Mouse (Mus musculus) lung, postnatal 0 days (tissue): ENCODE measurements around the gene Cdc42ep5. TPM values are rescaled to one million over a fixed set of nuclear protein-coding genes. Genes with fewer than 3 reads are reported as not detected.

Experiments
- ATAC-seq: fragments of 200-750 bp; cut with Nextera tagmentation; 2 replicates; pipeline ENCODE4 v1.8.0; 2017; ENCODE audit warnings: moderate library complexity
- DNase-seq: peaks from one replicate; pipeline ENCODE4 v3.0.0-alpha.2; 2016; ENCODE audit warnings: low spot score
- H3K27ac ChIP-seq: fragments of 300-500 bp; sonication (generic); 2 replicates; pipeline ENCODE4 v1.5.1; 2014; ENCODE audit warnings: antibody characterized with exemption, mild to moderate bottlenecking, low read length, mixed read lengths
- H3K27me3 ChIP-seq: fragments of 300-500 bp; sonication (generic); replicated peaks from 2 replicates; pipeline ENCODE4 v1.6.1; 2014; ENCODE audit warnings: low read length, mixed read lengths; ENCODE audit not compliant: insufficient read depth
- H3K36me3 ChIP-seq: fragments of 300-500 bp; sonication (generic); 2 replicates; pipeline ENCODE4 v1.6.1; 2014; ENCODE audit warnings: low read length, mixed read lengths; ENCODE audit not compliant: insufficient read depth
- H3K4me1 ChIP-seq: fragments of 300-500 bp; sonication (generic); 2 replicates; pipeline ENCODE4 v1.6.1; 2014; ENCODE audit warnings: antibody characterized with exemption, low read depth, low read length, mixed read lengths; ENCODE audit not compliant: insufficient read depth
- H3K4me2 ChIP-seq: fragments of 300-500 bp; sonication (generic); replicated peaks from 2 replicates; pipeline ENCODE4 v1.6.1; 2014; ENCODE audit warnings: low read depth, mild to moderate bottlenecking, low read length, moderate library complexity, mixed read lengths
- H3K4me3 ChIP-seq: fragments of 300-500 bp; sonication (generic); 2 replicates; pipeline ENCODE4 v1.5.1; 2014; ENCODE audit warnings: low read depth, low read length
- H3K9ac ChIP-seq: fragments of 300-500 bp; sonication (generic); replicated peaks from 2 replicates; pipeline ENCODE4 v1.6.1; 2014; ENCODE audit warnings: low read depth, mild to moderate bottlenecking
- H3K9me3 ChIP-seq: fragments of 300-500 bp; sonication (generic); 2 replicates; pipeline ENCODE4 v1.6.1; 2016; ENCODE audit warnings: low read length, mixed read lengths
- CTCF ChIP-seq: IDR thresholded peaks from 2 replicates; pipeline ENCODE4 v1.5.1; 2016; ENCODE audit warnings: antibody characterized with exemption, mild to moderate bottlenecking
- EP300 ChIP-seq: IDR thresholded peaks from 2 replicates; pipeline ENCODE4 v1.6.1; 2016; ENCODE audit warnings: antibody characterized with exemption, mild to moderate bottlenecking, control low read depth
- WGBS: fragments of 180-500 bp; shearing (Covaris S2); extraction: QIAGEN DNeasy Blood & Tissue Kit; methylation state at CpG from one replicate; pipeline ENCODE4 v1.1.7; 2014; 5-methylcytosine and 5-hydroxymethylcytosine counted together
- polyA plus RNA-seq: library from polyadenylated mRNA; unstranded; fragments of >200 nt; fragmentation: Nextera tagmentation; extraction: Ambion mirVana; gene quantifications from 2 replicates; pipeline ENCODE4 v1.2.1, GENCODE M21; 2015

The Cdc42ep5 gene
- polyA plus RNA-seq, 1 experiment from 2014 or later: 46.7 TPM

- 94% methylated on average over 10 of the region's 10 CpGs for WGBS
- Histone ChIP-seq H3K27me3 (no peaks in the 10 kb centered on the region), H3K36me3 (peaks cover 88% of the 10 kb centered on the region), H3K9ac (no peak overlapping the region), H3K4me2 (no peak overlapping the region), H3K4me3 (no peak overlapping the region), H3K27ac (no peak overlapping the region), H3K9me3 (no peaks in the 10 kb centered on the region), H3K4me1 (0 out of 2 replicates have a peak, but pooled peaks cover 2% of the 10 kb centered on the region)
- TF ChIP-seq EP300 (no peak), CTCF (no peak)
- DNase-seq (no peak), ATAC-seq (no peak)
Measured at GRCm38 (mm10) chr7:4142796-4143445, 21.7 kb downstream of the Cdc42ep5 start.

- no peak for ATAC-seq
- Histone ChIP-seq H3K4me3 (no peak overlapping the region), H3K27ac (no peak overlapping the region), H3K36me3 (peaks cover 78% of the 10 kb centered on the region), H3K4me1 (0 out of 2 replicates have a peak, but pooled peaks cover 3% of the 10 kb centered on the region), H3K9me3 (no peaks in the 10 kb centered on the region), H3K9ac (no peak overlapping the region), H3K27me3 (no peaks in the 10 kb centered on the region), H3K4me2 (no peak overlapping the region)
- TF ChIP-seq EP300 (no peak), CTCF (no peak)
- DNase-seq: no peak
- 91% methylated on average over 6 of the region's 6 CpGs for WGBS
Measured at GRCm38 (mm10) chr7:4141648-4142325, 22.9 kb downstream of the Cdc42ep5 start.

- WGBS: 94% methylated on average over 5 of the region's 5 CpGs
- Histone ChIP-seq H3K9me3 (no peaks in the 10 kb centered on the region), H3K4me1 (0 out of 2 replicates have a peak, but pooled peaks cover 3% of the 10 kb centered on the region)
Measured at GRCm38 (mm10) chr7:4139391-4139790, 25.3 kb downstream of the Cdc42ep5 start.

GRCm38 (mm10) chr7:4138671-4139070 lies 26.0 kb downstream of the Cdc42ep5 start:
- 91% methylated on average over 7 of the region's 7 CpGs for WGBS
- TF ChIP-seq EP300: no peak
- ATAC-seq: no peak
- no peaks in the 10 kb centered on the region for H3K9me3 ChIP-seq
- H3K27ac ChIP-seq: no peak overlapping the region
- no peaks in the 10 kb centered on the region for H3K27me3 ChIP-seq
- H3K9ac ChIP-seq: no peak overlapping the region
- H3K36me3 ChIP-seq: peaks cover 50% of the 10 kb centered on the region
- H3K4me1 ChIP-seq: 0 out of 2 replicates have a peak, but pooled peaks cover 3% of the 10 kb centered on the region
- H3K4me2 ChIP-seq: no peak overlapping the region
- H3K4me3 ChIP-seq: no peak overlapping the region
- DNase-seq: no peak

More at GRCm38 (mm10) chr7:4139391-4139790, 25.3 kb downstream of the Cdc42ep5 start:
- DNase-seq: no peak
- Histone ChIP-seq H3K4me3 (no peak overlapping the region), H3K27me3 (no peaks in the 10 kb centered on the region), H3K4me2 (no peak overlapping the region), H3K27ac (no peak overlapping the region), H3K36me3 (peaks cover 57% of the 10 kb centered on the region), H3K9ac (no peak overlapping the region)
- TF ChIP-seq CTCF (no peak), EP300 (no peak)
- no peak for ATAC-seq

- Histone ChIP-seq H3K4me1 (0 out of 2 replicates have a peak, but pooled peaks cover 3% of the 10 kb centered on the region), H3K9me3 (no peaks in the 10 kb centered on the region), H3K27ac (no peak overlapping the region), H3K9ac (peak overlapping the region; percentile 83; the same call in 1 of the 2 replicates), H3K27me3 (no peaks in the 10 kb centered on the region), H3K4me2 (peak overlapping the region; percentile 86), H3K4me3 (peak overlapping the region; percentile 79; the same call in 1 of the 2 replicates), H3K36me3 (peaks cover 45% of the 10 kb centered on the region)
- DNase-seq (no peak), ATAC-seq (no peak)
- 62% methylated on average over 2 of the region's 2 CpGs for WGBS
- no peak for TF ChIP-seq CTCF
- no peak for TF ChIP-seq EP300
Measured at GRCm38 (mm10) chr7:4138181-4138580, 26.5 kb downstream of the Cdc42ep5 start.

- Histone ChIP-seq H3K9ac (peak overlapping the region; percentile 83), H3K27me3 (no peaks in the 10 kb centered on the region), H3K4me2 (peak overlapping the region; percentile 86), H3K36me3 (peaks cover 41% of the 10 kb centered on the region), H3K27ac (peak overlapping the region; percentile 96; the same call in 1 of the 2 replicates), H3K4me1 (0 out of 2 replicates have a peak, but pooled peaks cover 3% of the 10 kb centered on the region), H3K9me3 (no peaks in the 10 kb centered on the region), H3K4me3 (peak overlapping the region; percentile 79)
- no peak for ATAC-seq
- TF ChIP-seq CTCF: no peak
- TF ChIP-seq EP300: no peak
- DNase-seq: no peak
- WGBS: 41% methylated on average over 3 of the region's 3 CpGs
Measured at GRCm38 (mm10) chr7:4137746-4138145, 26.9 kb downstream of the Cdc42ep5 start.
